Mouse (Mus musculus) thymus, adult 18-20 months (tissue): ENCODE measurements at regions not wholly inside any gene's neighbourhood (a gene's known extent, or its start where the extent isn't known, plus 50 kb on each side); places are given as distances from the start of the nearest gene placed in this dataset.

Source experiments
- DNase-seq, 2 experiments: peaks; one replicate each; pipeline ENCODE4 v3.0.0; 2022; ENCODE audit warnings: mixed read lengths in 2 of 2

- no peak for DNase-seq
Measured at GRCm38 (mm10) chr1:157013669-157014048, 74.2 kb upstream of the Ralgps2 start.

- DNase-seq: no peak
Measured at GRCm38 (mm10) chr1:157012950-157013668, 73.7 kb upstream of the Ralgps2 start.

GRCm38 (mm10) chr1:157011226-157011625, 71.8 kb upstream of the Ralgps2 start:
- no peak for DNase-seq

- no peak for DNase-seq
Measured at GRCm38 (mm10) chr1:157009427-157009826, 70.0 kb upstream of the Ralgps2 start.

GRCm38 (mm10) chr1:157007891-157008730, 68.7 kb upstream of the Ralgps2 start:
- DNase-seq: no peak

GRCm38 (mm10) chr1:157004312-157005074, 65.1 kb upstream of the Ralgps2 start:
- no peak for DNase-seq

- no peak for DNase-seq
Measured at GRCm38 (mm10) chr1:157003034-157003433, 63.6 kb upstream of the Ralgps2 start.

- no peak for DNase-seq
Measured at GRCm38 (mm10) chr1:157002258-157002657, 62.8 kb upstream of the Ralgps2 start.

GRCm38 (mm10) chr1:157001008-157001660, 61.7 kb upstream of the Ralgps2 start:
- DNase-seq: no peak

GRCm38 (mm10) chr1:156999947-157000346, 60.5 kb upstream of the Ralgps2 start:
- DNase-seq: no peak

- no peak for DNase-seq
Measured at GRCm38 (mm10) chr1:156999272-156999671, 59.8 kb upstream of the Ralgps2 start.

GRCm38 (mm10) chr1:156997476-156998305, 58.3 kb upstream of the Ralgps2 start:
- no peak for DNase-seq

- no peak for DNase-seq
Measured at GRCm38 (mm10) chr1:156997033-156997432, 57.6 kb upstream of the Ralgps2 start.

GRCm38 (mm10) chr1:156996084-156996880, 56.9 kb upstream of the Ralgps2 start:
- DNase-seq: no peak

GRCm38 (mm10) chr1:156995180-156995951, 55.9 kb upstream of the Ralgps2 start:
- no peak for DNase-seq

GRCm38 (mm10) chr1:156994644-156995016, 55.2 kb upstream of the Ralgps2 start:
- no peak for DNase-seq

- no peak for DNase-seq
Measured at GRCm38 (mm10) chr1:156994005-156994643, 54.7 kb upstream of the Ralgps2 start.

- DNase-seq: no peak
Measured at GRCm38 (mm10) chr1:156993105-156993504, 53.7 kb upstream of the Ralgps2 start.

- no peak for DNase-seq
Measured at GRCm38 (mm10) chr1:156992536-156992935, 53.1 kb upstream of the Ralgps2 start.
